Mouse (Mus musculus) adipocyte (in vitro differentiated cells): ENCODE measurements around the gene Lrg1.

Experiments
- DNase-seq: peaks from one replicate; pipeline ENCODE4 v3.0.0-alpha.2; 2016; ENCODE audit warnings: low spot score

The Lrg1 gene

GRCm38 (mm10) chr17:56074097-56074826 lies 47.5 kb downstream of the Lrg1 start:
- peak; percentile 96 for DNase-seq

GRCm38 (mm10) chr17:56072243-56072642 lies 49.6 kb downstream of the Lrg1 start:
- no peak for DNase-seq

GRCm38 (mm10) chr17:56071126-56071525 lies 50.7 kb downstream of the Lrg1 start:
- DNase-seq, result no peak
